Mouse (Mus musculus) gastrocnemius, postnatal 4 days (tissue): ENCODE results near the gene Plekhf1. TPM values are rescaled to one million over a fixed set of nuclear protein-coding genes. Genes with fewer than 3 reads are reported as not detected.
A peak's percentile ranks its signal among the peaks of the same experiment; 100 is the strongest.

Experiments used
- DNase-seq, 2 experiments: peaks; one replicate each; pipeline ENCODE4 v3.0.0; 2021 to 2022; ENCODE audit warnings: low spot score in 2 of 2, mixed read lengths in 2 of 2
- long read RNA-seq, 2 experiments: library from polyadenylated mRNA; stranded (forward); transcript quantifications; one replicate each; pipeline ENCODE4 v2.0.0; 2021
- total RNA-seq, 2 experiments: library from RNA; stranded (reverse); gene quantifications; 2 replicates each; pipeline ENCODE4 v1.2.3; 2021

Gene Plekhf1
- 1 to 10 TPM; 5.8 to 6.5 TPM for total RNA-seq
- long read RNA-seq, experiment 1, full-length matches to known transcripts: 14 of 27 reads
- long read RNA-seq, experiment 1, partial matches to known transcripts: 7 of 27 reads
- long read RNA-seq, experiment 1, other reads (novel, unspliced or antisense): 6 of 27 reads
- long read RNA-seq, experiment 2, full-length matches to known transcripts: 15 of 25 reads
- long read RNA-seq, experiment 2, partial matches to known transcripts: 1 of 25 reads
- long read RNA-seq, experiment 2, other reads (novel, unspliced or antisense): 9 of 25 reads

DNA sequence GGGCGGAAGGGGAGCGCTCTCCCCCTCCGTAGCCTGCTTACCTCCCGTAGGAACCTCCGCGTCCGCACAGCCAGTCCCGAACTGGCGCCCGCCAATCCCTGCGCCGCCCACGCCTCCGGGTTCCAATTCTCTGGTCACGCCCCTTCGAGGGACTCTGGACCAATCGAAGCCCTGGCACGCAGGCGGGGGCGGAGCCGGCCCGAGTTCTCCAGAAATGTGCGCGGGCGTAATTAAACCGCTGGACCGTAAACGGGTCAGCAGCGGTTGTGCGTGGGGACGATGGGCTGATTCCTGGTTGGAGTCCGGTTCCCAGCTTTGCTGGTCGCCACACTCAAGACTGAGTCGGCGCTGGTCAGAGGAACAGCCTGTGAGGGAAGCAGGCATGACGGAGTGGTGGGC, at the start of gene Plekhf1:
Gene Plekhf1, minus strand, starts transcription at position 117 of the 399 bp plus-strand sequence.
- peak; percentile 93 to 96 for DNase-seq

DNA sequence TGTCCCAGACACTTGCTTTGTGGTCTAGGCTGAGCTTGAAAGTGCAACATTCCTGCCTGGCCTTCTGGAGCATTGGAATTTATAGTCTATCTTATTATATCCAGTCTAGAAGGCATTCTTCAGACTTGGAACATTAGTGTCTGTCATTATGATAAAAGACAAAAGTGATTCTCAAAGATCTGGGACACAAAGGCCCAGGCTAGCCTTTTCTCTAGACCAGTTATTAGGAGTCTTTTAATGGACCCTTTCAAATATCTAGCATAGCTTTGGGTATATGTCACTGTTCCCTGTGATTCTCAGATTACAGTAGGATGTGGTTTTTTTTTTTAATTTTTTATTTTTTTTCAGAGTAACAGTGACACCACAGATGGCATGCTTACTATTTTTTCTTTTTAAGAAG, 44.7 kb upstream of the Plekhf1 start:
- DNase-seq: no peak

DNA sequence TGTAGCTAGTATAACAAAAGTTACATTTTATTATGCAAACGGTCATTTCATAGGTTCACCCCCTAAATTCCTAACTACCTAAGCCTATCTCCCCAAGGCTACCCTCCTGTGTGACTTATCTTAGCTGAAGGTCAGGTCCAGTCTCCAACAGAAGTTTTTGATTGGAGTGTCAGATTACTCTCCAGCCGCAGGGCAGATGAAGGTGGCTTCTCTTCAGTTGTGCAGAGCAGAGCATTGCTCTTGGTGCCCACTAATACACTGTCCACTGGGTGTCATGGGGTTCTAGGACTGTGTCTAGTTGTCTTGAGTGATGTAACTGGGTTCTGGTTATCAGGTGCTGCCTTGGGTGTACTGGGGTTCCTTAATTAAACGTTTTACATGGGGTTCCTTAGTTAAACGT, 44.0 kb upstream of the Plekhf1 start:
- no peak for DNase-seq

DNA sequence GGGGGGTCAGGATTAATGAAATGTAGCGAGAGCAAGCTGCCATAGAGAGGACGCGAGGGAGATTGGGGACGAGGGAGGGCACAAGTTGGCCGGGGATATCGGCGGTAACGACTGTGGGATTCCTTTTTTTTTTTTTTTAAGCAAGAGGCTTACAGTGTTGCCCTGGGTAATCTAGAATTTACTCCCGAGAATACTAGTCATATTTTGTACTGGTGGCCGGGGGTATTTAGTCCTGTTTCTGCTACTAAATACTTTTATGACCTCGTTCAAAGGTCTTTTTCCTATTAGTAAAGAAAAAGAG, 43.6 kb upstream of the Plekhf1 start:
- DNase-seq: no peak

DNA sequence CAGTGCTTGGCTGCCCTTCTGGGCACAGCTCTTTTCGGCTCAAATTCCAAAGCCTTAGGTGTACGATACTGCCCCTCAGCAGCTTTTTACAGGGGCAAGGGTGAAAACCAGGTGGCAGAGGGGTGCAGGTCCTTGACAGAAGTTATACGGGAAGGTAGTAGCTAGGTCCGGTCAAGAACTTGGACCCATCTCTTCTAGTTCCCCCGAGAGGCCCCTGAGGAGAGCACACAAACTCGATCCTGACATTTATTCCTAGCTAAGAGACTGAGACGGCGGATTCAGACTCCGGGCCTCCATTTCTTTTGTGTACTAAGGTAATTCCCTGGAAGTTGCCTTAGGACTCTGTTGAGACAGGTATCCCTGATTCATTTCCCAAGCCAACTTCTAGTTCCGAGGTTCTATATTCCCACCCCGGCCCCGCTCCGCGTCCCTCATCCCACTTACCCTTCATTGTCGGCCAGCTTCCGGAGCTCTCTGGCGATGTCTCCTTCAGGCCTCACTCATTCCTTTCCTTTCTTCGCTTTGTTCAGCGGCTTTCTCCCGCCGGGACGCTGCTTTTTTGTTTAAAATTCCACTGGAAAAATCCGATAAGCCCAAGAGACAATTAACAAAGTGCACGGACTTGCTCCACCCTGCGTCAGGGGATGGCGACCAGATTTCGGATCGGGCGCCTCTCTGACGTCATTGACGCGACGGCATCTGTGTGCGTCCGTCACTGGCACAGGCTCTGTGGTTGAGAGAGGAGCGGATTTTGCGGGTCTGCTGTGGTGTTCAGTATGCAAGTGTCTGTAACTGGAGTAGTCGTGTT, 43.1 kb upstream of the Plekhf1 start, which contains the start of gene Pop4:
Gene Pop4, minus strand, starts transcription at position 721 of the 808 bp plus-strand sequence.
- DNase-seq: peak; percentile 80 to 92

DNA sequence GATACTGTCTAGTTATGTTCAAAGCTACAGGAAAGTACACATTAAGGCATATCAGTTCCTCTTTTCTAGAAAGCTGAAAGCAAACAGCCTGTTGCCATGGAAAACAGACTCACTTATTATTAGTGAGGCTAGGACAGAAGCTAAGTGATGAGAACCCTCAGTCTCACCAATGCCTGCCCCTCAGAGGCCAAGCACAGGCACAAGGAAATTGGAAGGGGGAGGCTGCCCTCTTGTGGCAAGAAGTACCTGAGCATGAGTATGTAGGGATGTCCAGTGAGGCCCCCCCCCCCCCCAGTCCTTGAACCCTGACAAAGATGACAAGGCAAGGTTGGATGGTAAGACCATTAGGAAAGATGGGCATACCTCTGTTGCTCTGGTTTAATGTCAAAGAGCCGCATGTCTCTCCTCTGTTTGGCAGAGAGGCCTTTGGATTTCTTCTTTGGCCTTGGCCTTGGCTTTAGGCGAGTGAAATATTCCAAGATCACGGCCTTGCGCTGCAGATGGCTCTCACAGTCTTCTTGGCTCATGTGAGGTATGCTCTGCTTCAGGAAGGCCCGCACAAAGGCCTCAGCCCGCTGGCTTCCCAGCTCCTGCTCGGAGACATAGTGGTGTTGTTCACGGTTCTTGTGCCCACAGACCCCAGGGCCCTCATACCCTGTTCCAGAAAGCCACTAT, 39.3 kb upstream of the Plekhf1 start:
- DNase-seq: peak in 1 of 2 experiments; percentile 31

DNA sequence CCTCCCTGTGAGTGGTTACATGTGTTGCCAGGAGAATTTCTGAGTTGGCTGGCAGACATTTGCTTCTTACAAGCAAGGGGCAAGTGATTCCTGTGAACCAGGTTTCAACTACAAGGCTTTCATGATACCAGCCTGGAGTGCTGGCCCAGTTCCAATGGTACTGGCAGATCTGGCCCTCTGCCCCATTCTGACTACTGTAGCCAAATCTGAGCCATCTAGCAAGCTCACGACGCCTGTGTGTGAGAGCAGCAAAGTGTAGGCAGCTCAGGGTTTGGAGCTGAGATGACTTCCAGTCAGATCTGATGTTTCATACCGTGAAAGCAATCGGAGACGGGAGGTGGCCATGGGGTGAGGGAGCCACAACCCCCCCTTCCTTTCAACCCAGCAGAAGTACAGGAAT, 34.6 kb upstream of the Plekhf1 start:
- no peak for DNase-seq

DNA sequence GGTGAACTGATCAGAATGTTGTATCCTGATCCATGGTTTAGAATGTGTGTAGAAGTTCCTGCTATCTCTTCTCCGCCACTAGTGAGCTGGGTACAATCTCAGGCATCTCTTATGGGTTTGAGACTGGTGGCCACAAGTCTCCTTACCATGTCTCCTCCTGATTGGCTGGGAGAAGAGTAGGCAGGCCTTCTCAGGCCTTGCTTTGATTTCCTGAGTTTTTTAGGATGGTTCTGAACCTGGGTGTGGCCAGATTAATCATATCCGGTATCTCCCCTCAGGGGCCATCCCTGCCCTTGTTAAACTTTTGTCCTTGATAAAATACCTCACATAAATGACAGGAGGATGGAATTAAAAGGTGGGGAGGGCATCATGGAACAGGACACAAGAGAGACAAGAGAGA, 31.8 kb upstream of the Plekhf1 start:
- DNase-seq: no peak

DNA sequence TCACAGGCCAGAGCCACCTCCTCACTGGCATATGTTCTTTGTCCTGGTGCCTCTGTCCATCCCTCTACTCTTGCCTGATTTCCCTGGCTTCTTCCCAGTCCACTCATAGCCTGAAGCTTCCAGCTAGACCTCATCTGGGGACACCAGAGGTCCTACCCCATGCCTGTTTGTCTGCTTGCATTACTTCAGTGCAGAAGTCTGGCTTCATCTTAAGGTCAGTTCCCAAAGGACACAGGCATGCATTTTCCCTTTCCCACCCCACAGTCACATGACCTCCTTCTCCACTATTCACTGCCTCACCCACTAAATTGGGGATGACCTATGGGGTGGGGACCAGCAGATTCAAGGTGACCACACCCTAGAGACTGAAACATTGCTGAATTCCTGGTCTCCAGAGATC, 25.6 kb upstream of the Plekhf1 start:
- DNase-seq: no peak

DNA sequence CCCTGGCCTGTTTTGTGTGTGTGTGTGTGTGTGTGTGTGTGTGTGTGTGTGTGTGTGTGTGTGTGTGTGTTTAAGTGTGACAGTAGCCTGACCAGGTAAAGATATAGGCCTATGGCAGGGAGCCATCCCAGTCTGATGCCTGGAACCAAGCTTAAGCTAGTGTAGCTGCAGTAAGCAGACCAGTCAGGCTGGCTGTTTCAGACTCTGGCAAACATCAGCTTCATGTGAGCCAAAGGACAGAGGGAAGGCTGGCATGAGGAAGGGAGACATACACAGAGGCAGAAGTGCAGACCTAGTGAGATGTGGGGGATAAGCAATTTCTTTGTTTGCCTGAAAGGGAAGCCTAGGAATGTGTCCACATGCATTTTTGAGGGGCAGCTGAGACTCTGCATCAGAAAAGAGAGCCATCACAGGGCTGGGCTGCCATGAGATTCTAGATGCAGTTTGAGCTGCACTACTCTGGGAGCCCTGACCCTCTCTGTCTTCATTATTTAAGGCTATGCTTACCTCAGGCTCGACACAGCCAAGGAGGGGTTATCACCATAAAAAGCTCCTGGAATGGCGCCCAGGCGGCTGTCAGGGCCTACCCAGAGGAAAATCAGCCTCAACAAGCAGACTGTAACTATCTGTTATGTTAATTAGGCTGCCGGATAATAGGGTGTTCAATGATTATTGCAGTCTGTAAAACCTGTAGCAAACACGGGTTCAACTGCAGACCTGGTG, 23.8 kb upstream of the Plekhf1 start:
- DNase-seq: peak in 1 of 2 experiments; percentile 64

DNA sequence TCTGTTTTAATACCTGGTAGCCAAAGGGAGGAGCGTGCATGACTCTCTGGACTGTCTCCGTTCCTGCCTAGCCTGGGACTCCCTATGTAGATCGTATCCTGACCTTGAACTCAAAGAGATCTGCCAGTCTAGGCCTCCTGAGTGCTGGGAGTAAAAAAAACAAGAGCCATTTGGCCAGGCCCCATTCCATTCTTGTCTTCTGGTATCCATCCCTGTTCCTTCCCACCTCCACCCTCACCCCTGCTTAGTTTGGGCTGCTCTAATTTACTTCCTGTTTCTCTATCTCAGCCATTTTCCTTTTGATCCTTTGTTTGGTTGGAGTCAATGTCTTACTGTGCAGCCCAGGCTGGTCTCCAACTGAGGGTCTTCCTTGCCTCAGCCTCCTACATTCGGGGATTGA, 14.6 kb upstream of the Plekhf1 start:
- DNase-seq: no peak

DNA sequence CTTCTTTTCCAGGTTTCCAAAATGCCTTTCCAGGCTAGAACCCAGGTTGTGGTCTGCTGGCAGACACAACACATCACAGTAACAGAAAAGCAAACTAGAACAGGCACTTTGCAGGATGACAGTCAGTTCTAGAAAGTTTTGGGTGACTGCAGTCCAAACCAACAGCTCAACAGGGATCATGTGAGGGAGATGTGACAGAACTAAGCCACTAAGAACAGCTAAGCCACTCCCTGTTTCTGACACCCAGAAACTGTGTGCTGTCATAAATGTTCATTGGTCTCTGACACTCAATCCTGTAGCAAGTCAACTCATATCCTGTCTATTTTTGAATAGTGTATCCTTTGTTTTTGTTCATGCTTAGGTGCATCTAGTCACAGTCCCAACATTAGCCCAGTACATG, 9.3 kb upstream of the Plekhf1 start:
- no peak for DNase-seq

DNA sequence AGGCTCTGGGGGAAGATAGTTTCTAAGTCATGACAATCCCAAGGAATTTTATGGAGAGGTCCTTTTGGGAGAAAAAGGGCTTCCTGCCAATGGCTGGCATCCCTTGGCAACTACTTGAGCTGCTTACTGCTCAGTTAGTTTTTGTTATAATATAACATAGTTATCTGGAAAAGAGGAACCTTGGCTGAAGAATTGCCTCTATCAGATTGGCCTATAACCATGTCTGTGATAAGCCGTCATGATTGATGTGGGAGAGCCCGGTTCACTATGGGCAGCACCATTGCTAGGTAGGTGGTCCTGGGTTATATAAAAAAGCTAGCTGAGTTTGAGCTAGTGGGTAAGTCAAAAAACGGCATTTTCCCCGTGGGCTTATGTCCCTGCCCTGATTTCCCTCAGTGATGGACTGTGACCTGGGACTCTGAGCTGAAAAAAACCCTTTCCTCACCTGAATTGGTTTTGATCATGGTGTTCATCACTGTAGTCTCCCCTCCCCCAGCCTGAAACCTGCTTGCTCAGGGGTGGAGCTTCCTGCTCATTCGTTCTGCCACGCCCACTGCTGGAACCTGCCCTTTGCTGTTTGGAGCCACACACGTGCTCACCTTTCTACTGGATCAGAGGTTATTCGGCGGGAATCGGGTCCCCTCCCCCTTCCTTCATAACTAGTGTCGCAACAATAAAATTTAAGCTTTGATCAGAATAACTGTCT, 8.7 kb upstream of the Plekhf1 start:
- DNase-seq: no peak

DNA sequence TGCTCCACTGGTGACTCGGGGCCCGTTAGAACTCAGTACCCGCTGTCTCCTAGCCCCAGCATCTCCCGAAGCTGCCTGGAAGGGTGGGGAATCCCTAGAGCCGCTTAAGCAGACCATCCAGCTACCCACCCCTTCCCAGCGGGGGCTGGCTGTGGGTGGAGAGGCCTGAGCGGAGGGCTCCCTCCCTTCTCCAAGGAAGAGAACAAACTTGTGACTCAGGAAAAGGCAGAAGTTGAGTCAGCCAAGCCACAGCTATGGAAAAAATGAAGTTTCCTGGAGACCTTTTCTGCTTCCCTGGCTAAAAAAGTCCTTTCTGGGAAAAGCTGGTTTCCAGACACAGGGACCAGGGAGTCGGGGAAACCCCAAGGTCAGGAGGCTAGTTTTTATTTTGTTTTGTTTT, 2.5 kb upstream of the Plekhf1 start:
- peak in 1 of 2 experiments; percentile 41 for DNase-seq

DNA sequence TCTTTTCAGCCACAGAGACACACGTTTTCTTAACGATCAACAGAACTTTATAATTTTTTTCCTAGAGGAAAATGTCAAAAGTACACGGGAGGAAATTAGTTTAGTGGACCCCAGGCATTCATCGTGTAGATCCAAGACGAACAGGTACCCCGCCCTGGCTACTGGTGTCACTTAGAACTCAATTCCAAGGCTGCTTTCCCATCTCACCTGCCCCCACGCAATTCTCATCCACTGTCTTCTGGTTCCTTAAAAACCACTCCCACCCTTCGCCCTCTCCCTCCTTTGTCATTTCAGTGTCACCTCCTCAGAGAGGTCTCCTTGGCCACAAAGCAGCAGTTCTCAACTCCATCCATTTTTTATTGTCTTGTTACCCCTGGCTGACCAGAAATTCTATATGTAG, 513 bp upstream of the Plekhf1 start:
- no peak for DNase-seq

DNA sequence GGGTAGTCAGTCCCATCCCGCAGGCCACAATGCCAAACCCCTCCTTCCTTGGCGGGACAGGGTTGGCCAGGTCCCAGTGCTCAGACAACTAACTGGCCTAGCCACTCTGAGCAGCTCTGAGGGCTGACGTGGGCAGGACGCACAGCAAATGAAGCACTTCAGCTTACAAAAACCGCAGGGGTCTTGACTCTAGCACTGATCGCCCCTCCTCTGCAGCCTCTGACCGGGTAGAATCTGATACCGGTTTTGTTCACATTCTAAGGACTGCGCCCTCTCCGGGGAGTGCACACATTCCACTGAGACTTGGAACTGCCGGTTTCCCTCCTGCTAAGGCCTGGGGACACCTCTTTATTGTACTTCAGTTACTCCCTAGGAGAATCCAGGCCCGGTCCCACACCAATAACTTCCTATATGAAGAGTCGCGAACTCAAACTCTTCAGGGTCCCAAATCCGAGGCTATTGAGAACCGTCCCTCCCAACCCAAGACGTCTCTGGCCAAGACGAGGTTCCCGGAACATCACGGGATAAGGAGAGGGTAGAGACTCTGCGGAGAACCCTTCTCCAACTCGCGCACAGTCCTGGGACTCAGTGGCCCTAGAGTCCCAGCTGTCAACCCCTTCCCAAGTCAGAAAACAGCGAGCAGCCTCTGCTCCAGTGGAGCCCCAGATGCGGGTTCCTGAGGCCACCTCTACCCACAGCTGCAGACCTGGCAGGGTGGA, 476 bp downstream of the Plekhf1 start:
- peak; percentile 75 to 88 for DNase-seq

DNA sequence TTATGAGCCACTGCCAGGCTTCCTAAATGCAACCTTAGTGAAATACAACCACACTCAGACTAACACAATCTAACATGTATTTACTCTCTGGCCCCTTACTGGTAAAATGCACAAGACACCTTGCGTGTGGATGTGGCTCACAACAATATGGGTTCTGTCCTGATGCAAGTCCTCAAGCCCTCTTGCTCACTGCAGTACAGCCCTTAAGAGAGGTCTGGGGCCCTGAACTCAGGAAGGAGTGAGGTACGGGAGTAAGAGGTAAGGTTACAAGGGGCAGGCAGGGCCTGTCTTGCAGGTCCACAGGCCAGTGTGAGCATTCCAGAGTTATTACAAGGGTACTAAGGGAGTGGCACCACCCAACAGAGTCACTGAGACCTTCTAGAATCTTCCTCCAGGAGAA, 1.6 kb downstream of the Plekhf1 start:
- no peak for DNase-seq

DNA sequence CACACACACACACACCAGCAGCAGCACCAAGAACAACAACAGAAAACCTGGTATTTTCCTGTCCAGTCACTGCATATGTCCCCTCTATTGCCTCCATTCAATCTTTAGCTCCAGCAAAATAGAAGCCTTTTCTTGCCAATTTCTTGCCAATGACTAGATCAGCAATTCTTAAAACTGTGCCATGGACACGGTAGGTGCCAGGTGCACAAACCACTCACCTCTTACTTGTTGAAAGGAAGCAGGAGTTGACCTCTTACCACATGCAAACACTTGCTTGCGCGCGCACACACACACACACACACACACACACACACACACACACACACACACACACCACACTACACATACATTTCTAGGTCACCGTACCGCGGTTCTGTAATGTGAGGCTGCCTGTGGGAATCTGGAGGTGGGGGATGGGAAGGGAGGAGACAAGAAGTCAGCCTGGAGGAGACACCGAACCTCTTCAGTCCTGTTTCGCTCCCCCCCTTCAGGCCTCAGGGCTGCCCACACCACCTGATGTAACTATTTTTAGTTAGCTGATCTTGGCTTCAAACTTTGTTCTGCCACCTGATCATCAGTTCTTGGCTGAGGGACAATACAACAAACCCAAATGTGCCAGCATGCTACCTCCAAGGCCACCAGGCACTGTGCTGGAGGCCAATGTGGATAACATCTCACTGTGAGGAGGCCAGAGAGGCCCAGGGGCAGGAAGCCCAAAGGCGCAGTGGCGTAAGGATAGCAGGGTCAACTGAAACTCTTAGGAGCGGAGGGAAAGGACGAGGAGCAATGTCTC, 3.0 kb downstream of the Plekhf1 start:
- no peak for DNase-seq

DNA sequence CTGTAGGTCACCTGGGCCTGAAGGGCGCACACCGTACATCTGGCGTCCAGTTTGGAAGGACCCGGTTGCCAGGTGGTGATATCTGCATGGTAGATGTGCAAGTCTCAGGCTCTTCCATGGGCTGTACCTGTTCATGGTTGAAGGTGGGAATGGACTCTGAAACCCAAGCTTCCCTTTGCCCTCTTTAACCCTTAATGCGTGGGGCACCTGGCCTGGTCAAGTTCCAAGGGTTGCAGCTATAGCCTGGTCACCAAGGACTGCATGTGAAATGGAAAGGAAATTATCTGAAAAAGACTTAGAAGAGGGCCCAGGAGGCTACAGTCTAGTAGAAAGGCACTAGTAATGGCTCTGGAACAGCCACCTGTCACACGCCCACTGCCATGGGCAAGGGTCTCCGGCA, 7.0 kb downstream of the Plekhf1 start:
- no peak for DNase-seq
